Mouse (Mus musculus): ENCODE results near the gene Iffo1.

The Iffo1 gene

GRCm38 (mm10) chr6:125145001-125145400, at the start of gene Iffo1:
Gene Iffo1 (plus strand): TSS chr6:125145241.
- DNase-seq = peak; percentile 91 to 98

GRCm38 (mm10) chr6:125095391-125096278, 49.4 kb upstream of the Iffo1 start, which contains the start of gene Chd4:
Gene Chd4 (plus strand): TSS chr6:125095981.
- peak; percentile 95 for DNase-seq

- no peak for DNase-seq
These were observed 48.8 kb upstream of the Iffo1 start for GRCm38 (mm10) chr6:125096279-125096596.

GRCm38 (mm10) chr6:125096597-125097345, 48.3 kb upstream of the Iffo1 start:
- DNase-seq = peak; percentile 64 to 69

GRCm38 (mm10) chr6:125097346-125097689, 47.7 kb upstream of the Iffo1 start:
- DNase-seq = peak; percentile 52 to 56

- DNase-seq = peak in 1 of 2 experiments; percentile 35
These were observed 47.1 kb upstream of the Iffo1 start for GRCm38 (mm10) chr6:125097951-125098350.

- DNase-seq = peak; percentile 45 to 53
These were observed 46.5 kb upstream of the Iffo1 start for GRCm38 (mm10) chr6:125098513-125098912.

GRCm38 (mm10) chr6:125099421-125099971, 45.5 kb upstream of the Iffo1 start:
- peak; percentile 46 to 49 for DNase-seq

- DNase-seq = no peak
These were observed 43.6 kb upstream of the Iffo1 start for GRCm38 (mm10) chr6:125101444-125101843.

GRCm38 (mm10) chr6:125104223-125104622, 40.8 kb upstream of the Iffo1 start:
- DNase-seq = no peak

GRCm38 (mm10) chr6:125107705-125108104, 37.3 kb upstream of the Iffo1 start:
- DNase-seq = no peak

GRCm38 (mm10) chr6:125109371-125109770, 35.7 kb upstream of the Iffo1 start:
- DNase-seq = no peak

- DNase-seq = peak; percentile 46 to 57
These were observed 34.1 kb upstream of the Iffo1 start for GRCm38 (mm10) chr6:125110927-125111326.

GRCm38 (mm10) chr6:125112553-125112952, 32.5 kb upstream of the Iffo1 start:
- DNase-seq = no peak

- DNase-seq = no peak
These were observed 25.7 kb upstream of the Iffo1 start for GRCm38 (mm10) chr6:125119387-125119786.

- DNase-seq = no peak
These were observed 16.3 kb upstream of the Iffo1 start for GRCm38 (mm10) chr6:125128724-125129123.

GRCm38 (mm10) chr6:125129710-125130402, 15.2 kb upstream of the Iffo1 start:
- DNase-seq = no peak

- DNase-seq = peak; percentile 83 to 87
These were observed 13.5 kb upstream of the Iffo1 start, which contains the start of gene Nop2 for GRCm38 (mm10) chr6:125131302-125132156. Gene Nop2 (plus strand): TSS chr6:125131909.

GRCm38 (mm10) chr6:125132470-125132869, 12.6 kb upstream of the Iffo1 start:
- DNase-seq = no peak

- DNase-seq = peak in 1 of 2 experiments; percentile 35
These were observed 7.9 kb upstream of the Iffo1 start for GRCm38 (mm10) chr6:125137002-125137671.

GRCm38 (mm10) chr6:125139747-125140146, 5.3 kb upstream of the Iffo1 start:
- no peak for DNase-seq
